ENCODE assay signal across 9 mouse cellular contexts in the genomic region with DNA sequence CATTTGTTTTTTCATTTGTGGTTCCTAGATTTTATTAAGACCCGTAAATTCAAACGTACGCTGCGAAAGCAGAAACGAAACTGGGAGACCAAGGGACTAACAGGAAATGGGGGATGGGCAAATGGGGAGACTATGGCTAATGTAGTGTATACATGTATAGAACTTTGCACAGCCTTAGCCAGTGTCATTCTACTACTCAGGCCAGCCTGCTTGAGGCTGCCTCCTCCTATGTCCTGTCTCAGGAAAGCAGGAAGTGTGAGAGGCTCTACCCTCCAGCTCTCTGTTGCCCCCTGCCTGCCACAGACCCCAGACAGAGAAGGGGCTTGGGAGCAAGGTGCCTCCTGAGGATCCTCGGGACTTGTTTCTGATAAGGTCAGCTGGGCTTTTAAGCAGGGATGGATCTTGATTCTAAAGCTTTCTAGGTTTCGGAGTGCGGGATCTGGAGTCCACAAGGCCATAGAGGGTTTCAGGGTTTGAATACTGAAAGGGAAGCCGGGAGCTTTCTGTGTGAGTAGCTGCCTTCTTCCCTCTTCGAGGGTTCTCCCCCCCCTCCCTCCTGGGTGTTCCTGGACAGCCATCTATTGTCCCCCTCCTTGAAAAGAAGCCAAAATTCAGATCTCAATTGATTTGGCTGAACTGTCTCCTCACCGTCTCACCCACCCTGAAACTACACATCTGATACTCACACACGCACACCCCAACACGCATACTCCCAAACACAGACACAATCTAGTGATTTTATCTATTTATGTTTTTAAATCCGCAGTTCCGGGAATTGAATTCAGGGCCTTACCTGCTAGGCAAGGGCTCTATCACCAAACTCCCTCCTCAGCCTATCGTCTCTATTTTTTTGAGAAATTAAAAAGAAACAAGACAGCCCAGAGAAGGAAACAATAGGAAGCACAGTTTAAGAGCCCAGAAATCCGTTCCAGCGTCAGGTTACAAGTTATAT. TPM values are rescaled to one million over a fixed set of nuclear protein-coding genes. Genes with fewer than 3 reads are reported as not detected.
DNase-seq lines count a peak whose midpoint lies in the region; ATAC-seq and TF ChIP-seq lines count a peak whose summit lies in the region.
"Had no signal": no experiment of that assay in that cellular context is flagged by ENCODE, and none has a peak within 500 bp of the region (broad histone marks: within the 10 kb centered on the region; RNA-seq: fewer than 3 reads in every experiment).

No protein-coding gene starts in this region.

- TF ChIP-seq CTCF in hindbrain, postnatal 0 days (IDR thresholded peaks at IDR 0.05; ENCODE audit: low read depth): peak; percentile 36

- H3K27me3 ChIP-seq in hindbrain, postnatal 0 days (ENCODE audit: insufficient read depth, low read length): no peaks in the 10 kb centered on the region
- no peaks in the 10 kb centered on the region for H3K27me3 ChIP-seq in hindbrain, embryonic 14.5 days (ENCODE audit: control insufficient read depth, insufficient read depth, low read length)
- H3K27me3 ChIP-seq: limb, embryonic 13.5 days had no signal

- no peak overlapping the region for H3K4me2 ChIP-seq in hindbrain, postnatal 0 days (ENCODE audit: low read depth, low read length)
- H3K4me2 ChIP-seq in hindbrain, embryonic 14.5 days (replicated peaks): no peak overlapping the region
- H3K4me2 ChIP-seq: limb, embryonic 13.5 days had no signal

- H3K9ac ChIP-seq in hindbrain, postnatal 0 days (replicated peaks; ENCODE audit: low read length): no peak overlapping the region
- H3K9ac ChIP-seq in hindbrain, embryonic 14.5 days: no peak overlapping the region
- H3K9ac ChIP-seq: limb, embryonic 13.5 days had no signal

- no peaks in the 10 kb centered on the region for H3K9me3 ChIP-seq in hindbrain, postnatal 0 days (ENCODE audit: low read length)
- H3K9me3 ChIP-seq in hindbrain, embryonic 14.5 days (ENCODE audit: control insufficient read depth, low read length): 0 out of 2 replicates have a peak, but pooled peaks cover 3% of the 10 kb centered on the region

- no peaks in the 10 kb centered on the region for H3K36me3 ChIP-seq in hindbrain, postnatal 0 days (ENCODE audit: insufficient read depth, low read length)
- no peaks in the 10 kb centered on the region for H3K36me3 ChIP-seq in hindbrain, embryonic 14.5 days (replicated peaks; ENCODE audit: control insufficient read depth, insufficient read depth)

- no peaks in the 10 kb centered on the region for H3K4me1 ChIP-seq in hindbrain, postnatal 0 days (ENCODE audit: insufficient read depth, low read length)
- no peaks in the 10 kb centered on the region for H3K4me1 ChIP-seq in hindbrain, embryonic 14.5 days (replicated peaks; ENCODE audit: control insufficient read depth, insufficient read depth, low read length)

- H3K4me3 ChIP-seq in hindbrain, postnatal 0 days (ENCODE audit: low read length): no peak overlapping the region
- H3K4me3 ChIP-seq in hindbrain, embryonic 14.5 days (replicated peaks; ENCODE audit: low read length): no peak overlapping the region
- H3K4me3 ChIP-seq: limb, embryonic 13.5 days had no signal

- peak; percentile 12 for DNase-seq in hindbrain, postnatal 0 days (ENCODE audit: low spot score)
- no peak for DNase-seq in hindbrain, embryonic 14.5 days (ENCODE audit: low spot score)
- peak; percentile 30 for DNase-seq in ZHBTc4 (ENCODE audit: low read depth, low spot score)
- DNase-seq in heart, adult 9 months (ENCODE audit: low spot score in 2 of 2): peak; percentile 74 to 81
- DNase-seq in kidney, postnatal 4 days: peak; percentile 67 to 72
- peak; percentile 76 for DNase-seq in thymus, postnatal 0 days (ENCODE audit: low spot score)
- DNase-seq in cerebellum, adult 11-12 months: no peak

- no peak for ATAC-seq in hindbrain, postnatal 0 days
- no peak for ATAC-seq in hindbrain, embryonic 14.5 days (ENCODE audit: low FRiP score)
- ATAC-seq in megakaryocyte-erythroid progenitor cell, adult 5-6 weeks (replicated peaks; ENCODE audit: low FRiP score, low TSS enrichment, poor library complexity, severe bottlenecking): peak; percentile 93

- WGBS in hindbrain, postnatal 0 days: 79% methylated on average over 18 of the region's 18 CpGs
- 78% methylated on average over 18 of the region's 18 CpGs for WGBS in hindbrain, embryonic 14.5 days

- no peak overlapping the region for H3K27ac ChIP-seq in hindbrain, postnatal 0 days
- H3K27ac ChIP-seq in hindbrain, embryonic 14.5 days: no peak overlapping the region
- H3K27ac ChIP-seq: limb, embryonic 13.5 days had no signal

RNA-seq across cellular contexts. Expression of a gene that starts 7.4 kb away (rescaled TPM):
- 2.8 and 3.0 TPM in 2 replicates for total RNA-seq in hindbrain, postnatal 0 days (2014; rRNA removed)
- polyA plus RNA-seq in hindbrain, postnatal 0 days (2015; fragmentation: Nextera tagmentation; extraction: Ambion mirVana): 5.0 and 5.4 TPM in 2 replicates
- polyA plus RNA-seq in hindbrain, embryonic 14.5 days (2014; fragmentation: Nextera tagmentation; extraction: Ambion mirVana): 5.5 and 6.2 TPM in 2 replicates
- 25.6 and 37.4 TPM in 2 replicates for total RNA-seq in megakaryocyte-erythroid progenitor cell, adult 5-6 weeks (2014; fragmentation: Nextera tagmentation)
- 57.4 and 69.1 TPM in 2 replicates for total RNA-seq in megakaryocyte-erythroid progenitor cell, adult 5-6 weeks (2017)
- 56.4 and 67.7 TPM in 2 replicates for polyA plus RNA-seq in thymus, postnatal 0 days (2015; fragmentation: Nextera tagmentation; extraction: Ambion mirVana)

Comparison
In these comparisons a context has a peak if more than half of its experiments do, and no peak if none do; other contexts are left out.
1. DNase-seq: peak in hindbrain, postnatal 0 days (single experiment), ZHBTc4 (single experiment), heart, adult 9 months (2 of 2), kidney, postnatal 4 days (2 of 2) and thymus, postnatal 0 days (single experiment); none in hindbrain, embryonic 14.5 days (single experiment) and cerebellum, adult 11-12 months (single experiment).